Mouse (Mus musculus) ES-E14 (cell line): ENCODE results near the gene Msi2.

Source experiments
- CHD2 ChIP-seq: IDR thresholded peaks from 2 replicates; pipeline ENCODE4 v1.6.1; 2014; ENCODE audit warnings: mild to moderate bottlenecking, low read depth, low read length, inconsistent platforms
- HCFC1 ChIP-seq: IDR thresholded peaks from 2 replicates; pipeline ENCODE4 v1.6.1; 2012; ENCODE audit warnings: low read length, inconsistent platforms, borderline replicate concordance; ENCODE audit not compliant: insufficient read depth
- MAFK ChIP-seq: IDR thresholded peaks from 2 replicates; pipeline ENCODE4 v1.6.1; 2014; ENCODE audit warnings: mild to moderate bottlenecking, low read depth, low read length, inconsistent platforms; ENCODE audit not compliant: insufficient read depth
- ZC3H11A ChIP-seq: IDR thresholded peaks from 2 replicates; pipeline ENCODE4 v1.6.1; 2012; ENCODE audit warnings: low read depth, mild to moderate bottlenecking, inconsistent platforms, low read length, borderline replicate concordance
- ZNF384 ChIP-seq: IDR thresholded peaks from 2 replicates; pipeline ENCODE4 v1.6.1; 2012; ENCODE audit warnings: low read depth, low read length, inconsistent platforms

- TF ChIP-seq ZNF384: no peak
- TF ChIP-seq ZC3H11A: no peak
- no peak for TF ChIP-seq CHD2
- no peak for TF ChIP-seq MAFK
- TF ChIP-seq HCFC1: no peak
These were observed 159.6 kb downstream of the Msi2 start for GRCm38 (mm10) chr11:88558731-88559130.
